Mouse (Mus musculus): ENCODE data around the gene Ttll7. TPM values are rescaled to one million over a fixed set of nuclear protein-coding genes. Genes with fewer than 3 reads are reported as not detected.
A peak's percentile ranks its signal among the peaks of the same experiment; 100 is the strongest.

The Ttll7 gene
- 6.3 and 7.0 TPM in 2 replicates for polyA plus RNA-seq (2014; fragmentation: Nextera tagmentation; extraction: Ambion mirVana)

DNA sequence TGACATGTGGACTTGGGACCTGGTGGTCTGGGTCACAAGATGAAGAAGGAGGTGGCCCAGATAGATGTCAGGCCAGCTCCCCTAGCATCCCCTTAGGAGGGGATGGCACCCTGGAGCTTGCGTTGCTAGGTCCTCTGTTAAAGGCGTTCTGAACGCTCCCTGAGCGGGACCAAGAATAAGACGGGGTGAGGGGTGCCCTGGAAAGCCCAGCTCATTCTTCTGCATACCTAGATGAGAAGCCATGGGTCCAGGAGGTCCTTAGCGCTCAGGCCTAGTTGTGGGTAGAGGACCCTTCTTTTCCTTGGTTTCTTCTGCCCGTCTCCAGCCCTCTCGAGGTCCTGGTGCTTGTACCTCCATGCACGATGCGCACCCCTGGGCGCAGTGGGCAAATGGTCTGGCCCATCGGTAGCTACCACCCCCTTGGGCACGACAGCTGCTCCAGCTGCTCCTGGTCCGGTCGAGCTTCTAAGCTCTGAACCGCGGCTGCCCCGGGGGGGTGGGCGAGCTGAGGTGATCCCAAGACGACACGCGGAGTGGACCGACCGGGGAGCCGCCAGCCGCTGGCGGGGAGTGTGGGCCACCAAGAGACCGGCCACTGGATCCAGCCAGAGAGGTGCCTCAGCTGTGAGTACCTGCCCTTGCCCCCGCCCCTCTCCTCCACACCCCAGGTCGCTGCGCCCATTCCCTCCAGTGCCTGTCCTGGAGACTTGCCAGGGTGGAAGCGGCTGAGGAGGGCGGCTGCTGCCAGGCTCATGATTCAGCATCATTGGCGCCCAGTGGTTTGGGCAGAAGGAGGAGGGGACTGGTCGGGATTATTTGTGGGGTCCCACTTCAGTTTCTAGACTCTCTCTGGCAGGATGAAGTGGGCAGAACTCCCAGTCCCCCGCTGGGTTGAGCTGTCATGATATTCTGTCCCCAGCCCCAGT is at the start of gene Ttll7:
TSS of gene Ttll7 (plus strand) at position 402 of the 926 bp plus-strand sequence.
- H3K9ac ChIP-seq (ENCODE audit: low read length) = peak within 1 kb of the TSS; percentile 64
- H3K4me1 ChIP-seq (ENCODE audit: control insufficient read depth, insufficient read depth, low read length) = no peaks in the 10 kb centered on the region
- H3K4me3 ChIP-seq (ENCODE audit: low read depth, low read length) = peak within 1 kb of the TSS; percentile 54
- peak within 1 kb of the TSS; percentile 69 for H3K4me2 ChIP-seq
- no peaks in the 10 kb centered on the region for H3K27me3 ChIP-seq (ENCODE audit: control insufficient read depth, insufficient read depth, low read length)
- under 1% methylated on average over 36 of the region's 36 CpGs for WGBS
- no peaks in the 10 kb centered on the region for H3K9me3 ChIP-seq (ENCODE audit: control insufficient read depth, low read length)
- ATAC-seq (ENCODE audit: low FRiP score) (peak; percentile 97), DNase-seq (ENCODE audit: low spot score, missing footprints) (peak; percentile 98)
- H3K36me3 ChIP-seq (ENCODE audit: control insufficient read depth, insufficient read depth, low read length) = no peaks in the 10 kb centered on the region
- H3K27ac ChIP-seq (ENCODE audit: low read depth, low read length) = 0 out of 2 replicates have a peak within 1 kb of the TSS, but pooled peaks have one; percentile 8

DNA sequence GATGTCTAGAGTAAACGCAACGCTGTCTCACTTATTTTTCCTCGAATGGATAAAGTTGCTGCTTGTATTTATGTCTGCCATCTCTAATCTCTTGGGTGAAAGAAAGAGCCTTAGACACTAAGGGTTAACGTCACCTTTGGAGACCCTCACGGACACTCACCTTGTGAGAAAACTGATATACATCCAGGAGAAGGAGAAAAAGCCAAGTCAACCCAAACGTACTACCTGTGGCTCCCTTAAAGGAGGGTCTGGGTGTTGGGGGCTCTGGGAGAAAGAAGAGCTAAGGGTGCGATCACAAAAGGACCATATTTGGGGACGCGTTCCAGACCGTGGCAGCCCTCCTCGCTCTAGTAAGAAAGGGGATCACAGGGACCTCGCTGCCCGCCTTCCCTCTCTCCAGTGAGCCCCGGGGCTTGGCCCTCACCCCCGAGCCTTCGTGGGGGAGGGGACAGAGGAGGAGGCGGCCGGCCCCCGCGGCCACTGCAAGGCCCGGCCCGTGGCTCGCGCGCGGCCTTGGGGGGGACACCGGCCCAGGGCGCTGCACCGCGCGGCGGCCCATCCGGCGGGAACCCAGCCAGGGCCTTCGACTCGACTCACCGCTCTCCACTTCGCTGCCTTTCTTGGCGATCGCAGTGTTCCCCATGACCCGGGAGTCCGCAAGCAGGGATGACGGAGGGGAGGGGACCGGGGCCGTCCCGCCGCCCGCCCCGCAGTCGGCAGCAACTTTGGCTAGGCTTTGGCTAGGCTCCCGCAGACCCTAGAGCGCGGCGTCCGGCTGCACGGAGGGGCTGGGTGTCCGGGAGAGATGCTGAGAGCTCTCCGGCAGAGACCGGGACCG is 39.9 kb upstream of the Ttll7 start:
- Histone ChIP-seq H3K4me3 (ENCODE audit: low read depth, low read length) (peak overlapping the region; percentile 96), H3K27ac (ENCODE audit: low read depth, low read length) (peak overlapping the region; percentile 70; the same call in 1 of the 2 replicates), H3K4me1 (ENCODE audit: control insufficient read depth, insufficient read depth, low read length) (peaks cover 11% of the 10 kb centered on the region; the same call in 1 of the 2 replicates), H3K36me3 (ENCODE audit: control insufficient read depth, insufficient read depth, low read length) (no peaks in the 10 kb centered on the region; the same call in 1 of the 2 replicates), H3K9me3 (ENCODE audit: control insufficient read depth, low read length) (no peaks in the 10 kb centered on the region), H3K27me3 (ENCODE audit: control insufficient read depth, insufficient read depth, low read length) (no peaks in the 10 kb centered on the region), H3K4me2 (peak overlapping the region; percentile 73), H3K9ac (ENCODE audit: low read length) (peak overlapping the region; percentile 96)
- DNase-seq (ENCODE audit: low spot score, missing footprints) = peak; percentile 91
- WGBS = 1% methylated on average over 56 of the region's 60 CpGs
- ATAC-seq (ENCODE audit: low FRiP score) = no peak; the same call in 1 of the 2 replicates

DNA sequence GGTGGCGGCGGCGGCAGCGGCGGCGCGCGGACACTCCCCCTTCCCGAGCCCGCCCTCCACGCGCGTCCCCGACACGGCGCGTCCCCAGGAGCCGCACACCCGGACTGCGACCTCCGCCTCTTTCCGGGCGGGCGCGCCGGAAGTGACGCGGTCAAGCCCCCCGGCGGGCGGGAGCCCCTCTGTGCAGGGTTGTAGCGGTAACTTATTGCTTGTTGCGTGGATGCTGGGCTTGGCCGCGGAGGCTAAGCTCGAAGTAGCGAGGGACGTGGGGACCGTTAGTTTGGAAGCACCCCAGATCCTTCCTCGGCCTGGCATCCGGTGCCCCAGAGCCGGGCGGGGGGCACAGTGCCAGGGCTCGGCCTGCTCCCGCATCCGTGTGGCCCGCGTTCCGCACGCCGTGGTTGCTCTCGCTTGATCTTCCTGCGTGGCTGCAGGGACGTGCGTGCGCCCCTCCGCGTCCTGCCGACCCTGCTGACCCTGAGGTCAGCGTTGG is 39.2 kb upstream of the Ttll7 start, which contains the start of gene Prkacb:
TSS of gene Prkacb (minus strand) at position 90 of the 493 bp plus-strand sequence.
- Histone ChIP-seq H3K27me3 (ENCODE audit: control insufficient read depth, insufficient read depth, low read length) (no peaks in the 10 kb centered on the region), H3K9ac (ENCODE audit: low read length) (peak within 1 kb of the TSS; percentile 96), H3K4me2 (peak within 1 kb of the TSS; percentile 73), H3K27ac (ENCODE audit: low read depth, low read length) (peak within 1 kb of the TSS; percentile 70), H3K9me3 (ENCODE audit: control insufficient read depth, low read length) (no peaks in the 10 kb centered on the region), H3K4me1 (ENCODE audit: control insufficient read depth, insufficient read depth, low read length) (peaks cover 11% of the 10 kb centered on the region; the same call in 1 of the 2 replicates), H3K4me3 (ENCODE audit: low read depth, low read length) (peak within 1 kb of the TSS; percentile 96), H3K36me3 (ENCODE audit: control insufficient read depth, insufficient read depth, low read length) (no peaks in the 10 kb centered on the region; the same call in 1 of the 2 replicates)
- DNase-seq (ENCODE audit: low spot score, missing footprints) = peak; percentile 99
- WGBS = under 1% methylated on average over 43 of the region's 60 CpGs
- peak; percentile 98 for ATAC-seq (ENCODE audit: low FRiP score)

DNA sequence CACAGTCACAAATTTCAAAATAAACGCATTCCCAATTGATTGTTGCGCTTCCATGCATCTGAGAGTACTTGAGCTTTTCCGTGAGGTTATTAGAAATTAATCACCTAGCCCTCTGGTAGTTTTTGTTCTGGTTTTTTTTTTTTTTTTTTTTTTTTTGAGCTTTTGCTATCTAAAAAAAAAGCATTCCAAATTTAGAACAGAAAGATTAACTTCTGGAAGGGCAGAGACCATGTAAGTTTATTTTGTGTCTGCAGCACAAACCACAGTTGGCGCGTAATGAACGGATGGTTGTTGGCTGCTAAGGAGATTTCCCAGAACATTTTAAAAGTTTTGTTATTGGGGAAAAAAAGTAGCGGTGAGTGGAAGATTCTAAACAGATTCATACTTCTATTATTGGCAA is 38.5 kb upstream of the Ttll7 start:
- Histone ChIP-seq H3K36me3 (ENCODE audit: control insufficient read depth, insufficient read depth, low read length) (no peaks in the 10 kb centered on the region; the same call in 1 of the 2 replicates), H3K27me3 (ENCODE audit: control insufficient read depth, insufficient read depth, low read length) (no peaks in the 10 kb centered on the region), H3K4me2 (peak overlapping the region; percentile 64), H3K4me1 (ENCODE audit: control insufficient read depth, insufficient read depth, low read length) (peaks cover 11% of the 10 kb centered on the region; the same call in 1 of the 2 replicates), H3K27ac (ENCODE audit: low read depth, low read length) (no peak overlapping the region), H3K9ac (ENCODE audit: low read length) (peak overlapping the region; percentile 96), H3K9me3 (ENCODE audit: control insufficient read depth, low read length) (no peaks in the 10 kb centered on the region), H3K4me3 (ENCODE audit: low read depth, low read length) (peak overlapping the region; percentile 96)
- WGBS = 64% methylated on average over 7 of the region's 7 CpGs
- ATAC-seq (ENCODE audit: low FRiP score) (no peak), DNase-seq (ENCODE audit: low spot score, missing footprints) (no peak)

DNA sequence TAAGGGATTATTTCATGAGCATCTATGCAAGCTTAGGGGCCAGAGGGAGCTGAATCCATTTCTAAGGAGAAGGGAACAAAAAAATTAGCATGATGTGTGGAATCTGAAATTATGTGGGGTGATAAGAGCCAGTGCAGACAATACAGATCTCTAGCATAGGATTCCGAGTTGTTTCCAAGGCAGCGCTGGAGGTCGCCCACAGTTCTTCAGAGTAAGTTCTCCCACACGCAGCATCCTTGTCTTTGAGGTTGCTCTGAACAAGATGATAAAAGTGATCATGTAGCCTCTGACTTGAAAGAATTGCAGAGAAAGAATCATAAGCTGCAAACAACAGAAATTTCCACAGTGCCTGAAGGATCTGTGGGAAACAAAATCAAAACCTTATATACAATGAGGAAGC is 31.4 kb upstream of the Ttll7 start:
- Histone ChIP-seq H3K36me3 (ENCODE audit: control insufficient read depth, insufficient read depth, low read length) (no peaks in the 10 kb centered on the region), H3K9ac (ENCODE audit: low read length) (no peak overlapping the region), H3K4me2 (no peak overlapping the region), H3K27ac (ENCODE audit: low read depth, low read length) (no peak overlapping the region), H3K9me3 (ENCODE audit: control insufficient read depth, low read length) (no peaks in the 10 kb centered on the region), H3K4me1 (ENCODE audit: control insufficient read depth, insufficient read depth, low read length) (no peaks in the 10 kb centered on the region), H3K4me3 (ENCODE audit: low read depth, low read length) (no peak overlapping the region), H3K27me3 (ENCODE audit: control insufficient read depth, insufficient read depth, low read length) (no peaks in the 10 kb centered on the region)
- ATAC-seq (ENCODE audit: low FRiP score) (no peak), DNase-seq (ENCODE audit: low spot score, missing footprints) (no peak)
- 91% methylated on average over 4 of the region's 4 CpGs for WGBS

DNA sequence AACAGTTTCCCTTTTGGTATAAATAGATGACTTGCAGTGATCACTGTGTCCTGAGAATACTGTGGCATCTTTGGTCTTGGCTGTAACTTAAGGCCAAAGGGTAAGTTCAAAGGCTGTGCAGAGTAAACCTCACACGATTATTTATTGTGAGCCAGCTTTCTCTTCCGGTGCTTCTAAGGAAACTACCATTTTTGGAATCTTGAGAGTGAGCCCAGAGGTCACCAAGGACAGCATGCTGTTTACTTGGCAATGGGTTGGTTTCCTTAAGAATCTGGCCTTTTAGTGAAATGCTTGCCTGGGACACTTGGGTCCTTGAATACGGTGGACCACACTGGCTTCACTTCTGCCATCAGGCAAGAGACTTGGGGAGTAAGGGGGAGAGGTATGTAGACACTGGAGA is 9.4 kb upstream of the Ttll7 start:
- Histone ChIP-seq H3K4me1 (ENCODE audit: control insufficient read depth, insufficient read depth, low read length) (no peaks in the 10 kb centered on the region), H3K36me3 (ENCODE audit: control insufficient read depth, insufficient read depth, low read length) (no peaks in the 10 kb centered on the region), H3K4me2 (no peak overlapping the region), H3K4me3 (ENCODE audit: low read depth, low read length) (no peak overlapping the region), H3K27me3 (ENCODE audit: control insufficient read depth, insufficient read depth, low read length) (no peaks in the 10 kb centered on the region), H3K27ac (ENCODE audit: low read depth, low read length) (no peak overlapping the region), H3K9me3 (ENCODE audit: control insufficient read depth, low read length) (no peaks in the 10 kb centered on the region), H3K9ac (ENCODE audit: low read length) (no peak overlapping the region)
- ATAC-seq (ENCODE audit: low FRiP score) = no peak
- DNase-seq (ENCODE audit: low spot score, missing footprints) = no peak
- 65% methylated on average over 3 of the region's 3 CpGs for WGBS

DNA sequence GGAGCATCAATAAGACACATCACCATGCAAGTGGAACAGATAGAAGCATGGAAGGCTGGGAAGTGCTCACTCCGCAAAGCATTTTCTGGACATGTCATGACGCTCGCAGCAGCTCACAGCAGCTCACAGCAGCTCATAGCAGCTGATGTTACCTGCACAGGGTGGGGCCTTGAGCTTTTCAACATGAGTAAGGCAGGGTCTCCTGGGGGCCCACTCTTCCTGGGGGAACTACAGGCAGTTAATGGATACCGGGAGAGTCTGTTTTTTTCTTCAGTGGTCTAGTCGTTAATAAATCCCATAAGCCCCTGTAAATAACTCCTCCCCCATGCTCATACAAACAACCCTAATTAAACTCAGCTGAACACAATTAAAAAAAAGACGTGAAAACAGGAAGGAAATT is 8.7 kb upstream of the Ttll7 start:
- Histone ChIP-seq H3K27me3 (ENCODE audit: control insufficient read depth, insufficient read depth, low read length) (no peaks in the 10 kb centered on the region), H3K4me2 (no peak overlapping the region), H3K4me1 (ENCODE audit: control insufficient read depth, insufficient read depth, low read length) (no peaks in the 10 kb centered on the region), H3K27ac (ENCODE audit: low read depth, low read length) (no peak overlapping the region), H3K4me3 (ENCODE audit: low read depth, low read length) (no peak overlapping the region), H3K9ac (ENCODE audit: low read length) (no peak overlapping the region), H3K9me3 (ENCODE audit: control insufficient read depth, low read length) (no peaks in the 10 kb centered on the region), H3K36me3 (ENCODE audit: control insufficient read depth, insufficient read depth, low read length) (no peaks in the 10 kb centered on the region)
- no peak for DNase-seq (ENCODE audit: low spot score, missing footprints)
- no peak for ATAC-seq (ENCODE audit: low FRiP score)
- 74% methylated on average over 6 of the region's 6 CpGs for WGBS

DNA sequence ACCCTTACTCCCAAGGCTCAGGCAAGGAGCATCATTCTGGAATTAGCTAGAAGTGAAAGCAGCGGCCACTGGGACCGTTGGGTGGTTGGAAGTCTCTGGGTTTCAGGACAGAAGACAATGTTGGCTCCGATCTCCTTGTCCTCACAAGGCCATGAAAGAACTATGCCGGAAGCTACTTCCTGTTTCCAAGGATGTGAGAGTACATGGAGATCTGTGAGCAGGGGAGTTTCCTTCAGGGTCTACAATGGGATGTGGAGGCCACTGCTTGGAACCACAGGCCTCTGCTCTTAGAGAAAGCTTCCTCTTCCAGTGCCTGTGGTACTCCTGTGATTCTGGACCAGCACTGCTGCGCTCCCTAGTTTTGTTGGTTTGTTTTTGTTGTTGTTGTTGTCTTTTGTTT is 5.9 kb upstream of the Ttll7 start:
- no peak for ATAC-seq (ENCODE audit: low FRiP score)

More for the DNA sequence above, 5.9 kb upstream of the Ttll7 start:
- Histone ChIP-seq H3K4me1 (ENCODE audit: control insufficient read depth, insufficient read depth, low read length) (no peaks in the 10 kb centered on the region), H3K4me3 (ENCODE audit: low read depth, low read length) (no peak overlapping the region), H3K27me3 (ENCODE audit: control insufficient read depth, insufficient read depth, low read length) (no peaks in the 10 kb centered on the region), H3K9ac (ENCODE audit: low read length) (no peak overlapping the region), H3K36me3 (ENCODE audit: control insufficient read depth, insufficient read depth, low read length) (no peaks in the 10 kb centered on the region), H3K4me2 (no peak overlapping the region), H3K27ac (ENCODE audit: low read depth, low read length) (no peak overlapping the region), H3K9me3 (ENCODE audit: control insufficient read depth, low read length) (no peaks in the 10 kb centered on the region)
- WGBS = 94% methylated on average over 5 of the region's 5 CpGs
- DNase-seq (ENCODE audit: low spot score, missing footprints) = no peak
